Mouse (Mus musculus): Measurements from ENCODE around the gene Myo5c. TPM values are rescaled to one million over a fixed set of nuclear protein-coding genes. Genes with fewer than 3 reads are reported as not detected.

The Myo5c gene
- polyA plus RNA-seq (2012; rRNA removed), result 44.8 and 53.2 TPM in 2 replicates

DNA sequence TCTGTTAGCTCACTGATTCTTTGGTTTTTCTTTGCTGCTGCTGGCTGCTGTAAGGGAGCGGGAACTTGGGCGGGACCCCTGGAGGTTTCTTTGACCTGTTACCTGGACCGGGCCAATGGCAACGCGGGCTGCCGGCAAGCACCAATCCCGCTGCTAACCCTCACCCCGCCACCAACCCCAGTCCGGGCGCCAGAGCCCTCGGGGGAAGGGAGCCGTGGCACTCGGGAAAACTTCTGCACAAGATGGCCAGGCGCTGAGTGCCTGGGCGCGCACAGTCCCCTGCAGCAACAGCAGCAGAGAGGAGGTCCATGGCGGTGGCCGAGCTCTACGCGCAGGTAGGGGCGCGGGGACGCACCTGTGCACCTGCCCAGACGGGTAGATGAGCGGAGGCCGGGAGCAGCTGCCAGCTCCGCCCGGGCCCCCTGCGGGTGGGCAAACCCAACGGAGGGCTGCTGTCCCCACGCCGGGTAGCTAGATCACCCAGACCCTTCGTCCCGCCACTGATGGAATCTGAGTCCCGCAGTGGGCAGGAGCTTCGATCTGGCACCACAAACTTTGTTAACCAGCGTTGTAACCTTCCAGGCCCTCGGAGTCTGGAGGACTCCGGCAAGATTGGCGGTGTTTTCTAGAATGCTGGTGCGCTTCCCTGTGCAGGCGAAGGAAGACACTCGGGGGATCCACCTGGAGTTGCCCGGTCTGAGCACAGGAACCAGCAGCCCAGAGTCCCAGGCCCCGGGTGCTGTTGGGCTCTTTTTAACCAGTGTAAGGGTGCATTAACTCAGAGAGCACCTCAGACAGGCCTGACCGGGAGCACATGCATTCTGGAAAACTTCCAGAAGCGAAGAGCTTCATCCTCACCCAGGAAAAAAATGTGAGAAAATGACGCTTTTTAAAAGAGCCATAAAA, at the start of gene Myo5c:
Myo5c (plus strand) TSS at position 180 of the 906 bp plus-strand sequence.
- WGBS, result 6% methylated on average over 48 of the region's 48 CpGs
- peak; percentile 79 for DNase-seq
- H3K4me3 ChIP-seq (replicated peaks; ENCODE audit: extremely low read depth, low read depth, low read length), result peak within 1 kb of the TSS; percentile 70
- H3K4me1 ChIP-seq (ENCODE audit: control insufficient read depth, insufficient read depth, low read length), result no peaks in the 10 kb centered on the region
- no peak for TF ChIP-seq CTCF (IDR thresholded peaks at IDR 0.05; ENCODE audit: insufficient read depth, low read length)
- peak; percentile 88; the same call in 1 of the 2 replicates for TF ChIP-seq POLR2A (IDR thresholded peaks at IDR 0.05; ENCODE audit: borderline replicate concordance, extremely low read depth, low read depth, low read length)

DNA sequence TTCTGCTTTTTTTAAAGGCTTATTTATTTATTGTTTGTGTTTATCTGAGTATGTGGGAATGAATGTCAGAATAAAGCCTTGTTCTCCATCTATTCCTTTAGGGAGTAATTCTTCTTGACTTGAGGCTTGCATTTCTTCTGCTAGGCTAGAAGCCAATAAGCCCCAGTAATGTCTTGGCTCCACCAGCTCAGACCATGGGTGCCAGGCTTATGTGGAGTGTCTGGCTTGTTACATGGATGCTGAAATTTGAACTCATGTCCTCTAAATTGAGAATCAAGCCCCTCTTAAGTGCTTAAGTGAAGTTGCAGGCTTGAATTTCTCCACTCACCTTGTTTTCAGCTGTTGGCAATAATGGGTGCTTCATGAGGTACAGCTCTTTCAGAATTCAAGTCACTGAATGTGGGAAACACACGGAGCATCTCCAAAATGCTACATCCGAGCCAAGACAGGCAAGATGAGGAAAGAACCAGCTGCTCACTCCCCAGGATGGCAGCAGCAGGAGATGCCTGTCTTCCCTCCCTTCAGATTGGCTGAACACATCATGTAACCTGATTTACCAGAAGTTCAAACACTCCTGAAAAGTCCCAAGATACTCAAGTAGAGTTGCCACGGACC, 44.1 kb upstream of the Myo5c start:
- no peaks in the 10 kb centered on the region for H3K4me1 ChIP-seq (ENCODE audit: control insufficient read depth, insufficient read depth, low read length)
- 83% methylated on average over 3 of the region's 3 CpGs for WGBS
- no peak for DNase-seq
- no peak overlapping the region for H3K4me3 ChIP-seq (replicated peaks; ENCODE audit: extremely low read depth, low read depth, low read length)
- no peak for TF ChIP-seq CTCF (IDR thresholded peaks at IDR 0.05; ENCODE audit: insufficient read depth, low read length)
- TF ChIP-seq POLR2A (IDR thresholded peaks at IDR 0.05; ENCODE audit: borderline replicate concordance, extremely low read depth, low read depth, low read length), result no peak

DNA sequence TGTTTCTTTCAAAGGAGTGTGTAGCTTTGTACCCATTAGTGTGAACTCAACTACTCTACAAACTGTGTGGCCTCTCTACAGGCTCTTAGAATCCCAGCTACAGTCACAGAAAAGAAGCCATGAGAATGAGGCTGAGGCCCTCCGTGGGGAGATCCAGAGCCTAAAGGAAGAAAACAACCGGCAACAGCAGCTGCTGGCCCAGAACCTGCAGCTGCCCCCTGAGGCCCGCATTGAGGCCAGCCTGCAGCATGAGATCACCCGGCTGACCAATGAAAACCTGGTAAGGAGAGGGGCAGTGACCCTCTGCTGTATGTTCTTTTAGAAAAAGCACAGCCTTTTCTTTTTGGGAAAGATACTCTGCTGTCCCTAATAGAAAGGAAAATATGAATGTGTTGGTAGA, 38.0 kb upstream of the Myo5c start:
- DNase-seq, result no peak
- 72% methylated on average over 4 of the region's 4 CpGs for WGBS
- no peak overlapping the region for H3K4me3 ChIP-seq (replicated peaks; ENCODE audit: extremely low read depth, low read depth, low read length)
- no peak for TF ChIP-seq CTCF (IDR thresholded peaks at IDR 0.05; ENCODE audit: insufficient read depth, low read length)
- TF ChIP-seq POLR2A (IDR thresholded peaks at IDR 0.05; ENCODE audit: borderline replicate concordance, extremely low read depth, low read depth, low read length), result no peak
- no peaks in the 10 kb centered on the region for H3K4me1 ChIP-seq (ENCODE audit: control insufficient read depth, insufficient read depth, low read length)

DNA sequence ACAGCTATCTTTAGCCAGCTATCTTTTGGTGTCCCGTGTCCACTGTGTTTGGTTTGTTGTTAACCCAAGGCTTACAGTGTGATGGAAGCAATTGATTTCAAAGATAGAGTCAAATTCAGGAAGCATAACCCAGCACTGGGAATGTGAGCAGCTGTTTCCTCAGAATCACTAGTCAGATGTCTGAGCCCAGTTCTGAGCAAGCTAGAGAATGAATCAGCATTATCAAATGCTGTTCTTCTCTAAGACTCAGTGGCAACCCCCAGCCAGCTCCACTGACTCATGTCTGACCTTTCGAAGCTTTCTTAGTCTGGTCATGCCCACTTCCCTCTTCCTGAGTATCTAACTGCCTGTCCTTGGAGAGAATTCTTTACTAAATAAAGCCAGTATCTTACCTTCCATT, 35.5 kb upstream of the Myo5c start:
- TF ChIP-seq POLR2A (IDR thresholded peaks at IDR 0.05; ENCODE audit: borderline replicate concordance, extremely low read depth, low read depth, low read length), result no peak
- TF ChIP-seq CTCF (IDR thresholded peaks at IDR 0.05; ENCODE audit: insufficient read depth, low read length), result no peak
- no peak for DNase-seq
- Histone ChIP-seq H3K4me1 (ENCODE audit: control insufficient read depth, insufficient read depth, low read length) (no peaks in the 10 kb centered on the region), H3K4me3 (replicated peaks; ENCODE audit: extremely low read depth, low read depth, low read length) (no peak overlapping the region)
- WGBS, result 30% methylated on average over 2 of the region's 2 CpGs

DNA sequence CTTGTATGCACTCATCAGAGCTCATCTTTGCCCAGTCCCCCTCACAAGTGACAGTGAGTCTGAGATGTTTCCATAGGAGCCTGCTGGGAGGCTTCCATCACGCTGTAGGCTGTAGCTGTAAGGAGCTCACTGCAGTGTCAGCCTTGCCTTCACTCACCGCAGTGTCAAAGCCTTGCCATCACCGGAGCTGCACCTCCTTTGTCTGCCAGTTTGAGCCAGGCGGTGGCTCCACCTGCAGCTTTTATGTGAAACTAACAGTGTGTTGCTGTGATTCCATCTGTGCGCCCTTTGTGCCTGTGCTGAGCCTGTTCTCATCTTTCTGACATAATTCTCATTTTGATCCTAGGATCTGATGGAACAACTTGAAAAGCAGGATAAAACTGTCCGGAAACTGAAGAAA, 34.5 kb upstream of the Myo5c start:
- WGBS, result 65% methylated on average over 6 of the region's 6 CpGs
- no peak for DNase-seq

DNA sequence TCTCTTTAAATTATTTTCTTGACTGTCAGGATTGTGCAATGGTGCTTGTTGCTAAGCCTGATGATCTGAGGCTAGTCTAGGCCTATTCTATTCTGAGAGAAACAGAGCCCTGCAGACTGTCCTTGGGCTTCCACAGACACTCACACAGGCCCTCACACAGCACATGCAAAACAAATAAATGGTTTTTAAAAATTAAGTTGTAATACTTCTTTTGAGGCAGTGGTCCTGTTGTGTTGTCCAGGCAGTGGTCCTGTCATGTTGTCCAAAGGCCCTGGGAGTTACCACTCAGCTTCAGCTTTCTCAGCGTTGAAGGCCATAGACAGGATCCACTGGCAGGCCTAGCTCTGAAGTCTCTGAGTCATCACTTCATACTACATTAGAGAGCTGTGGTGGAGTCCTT, 30.3 kb upstream of the Myo5c start:
- DNase-seq, result no peak
- Histone ChIP-seq H3K4me1 (ENCODE audit: control insufficient read depth, insufficient read depth, low read length) (no peaks in the 10 kb centered on the region), H3K4me3 (replicated peaks; ENCODE audit: extremely low read depth, low read depth, low read length) (no peak overlapping the region)
- TF ChIP-seq CTCF (IDR thresholded peaks at IDR 0.05; ENCODE audit: insufficient read depth, low read length) (no peak), POLR2A (IDR thresholded peaks at IDR 0.05; ENCODE audit: borderline replicate concordance, extremely low read depth, low read depth, low read length) (no peak)
- 90% methylated on average over 1 of the region's 1 CpGs for WGBS

More for the DNA sequence above, 34.5 kb upstream of the Myo5c start:
- Histone ChIP-seq H3K4me3 (replicated peaks; ENCODE audit: extremely low read depth, low read depth, low read length) (no peak overlapping the region), H3K4me1 (ENCODE audit: control insufficient read depth, insufficient read depth, low read length) (no peaks in the 10 kb centered on the region)
- no peak for TF ChIP-seq POLR2A (IDR thresholded peaks at IDR 0.05; ENCODE audit: borderline replicate concordance, extremely low read depth, low read depth, low read length)
- peak; percentile 37; the same call in 1 of the 2 replicates for TF ChIP-seq CTCF (IDR thresholded peaks at IDR 0.05; ENCODE audit: insufficient read depth, low read length)

DNA sequence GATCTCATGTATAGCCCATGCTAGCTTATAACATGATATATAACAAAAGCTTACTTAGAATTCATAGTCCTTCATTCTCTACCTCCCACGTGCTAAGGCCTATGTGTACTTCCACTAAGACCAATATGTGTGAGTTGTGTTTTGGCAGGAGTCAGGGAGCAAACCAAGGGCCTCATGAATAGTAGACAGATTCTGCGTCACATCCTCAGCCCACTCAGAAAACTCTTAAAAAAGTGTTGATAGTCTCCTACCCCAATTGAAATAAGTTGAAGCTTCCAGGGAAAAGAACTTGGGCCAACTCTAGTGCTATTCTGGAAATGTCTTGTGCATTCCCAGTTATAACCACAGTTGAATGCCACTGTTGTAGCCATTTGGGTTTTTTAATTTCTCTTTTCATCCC, 29.8 kb upstream of the Myo5c start:
- no peak for DNase-seq
- no peaks in the 10 kb centered on the region for H3K4me1 ChIP-seq (ENCODE audit: control insufficient read depth, insufficient read depth, low read length)
- H3K4me3 ChIP-seq (replicated peaks; ENCODE audit: extremely low read depth, low read depth, low read length), result no peak overlapping the region
- TF ChIP-seq CTCF (IDR thresholded peaks at IDR 0.05; ENCODE audit: insufficient read depth, low read length), result no peak
- no peak for TF ChIP-seq POLR2A (IDR thresholded peaks at IDR 0.05; ENCODE audit: borderline replicate concordance, extremely low read depth, low read depth, low read length)
- 89% methylated on average over 2 of the region's 2 CpGs for WGBS

DNA sequence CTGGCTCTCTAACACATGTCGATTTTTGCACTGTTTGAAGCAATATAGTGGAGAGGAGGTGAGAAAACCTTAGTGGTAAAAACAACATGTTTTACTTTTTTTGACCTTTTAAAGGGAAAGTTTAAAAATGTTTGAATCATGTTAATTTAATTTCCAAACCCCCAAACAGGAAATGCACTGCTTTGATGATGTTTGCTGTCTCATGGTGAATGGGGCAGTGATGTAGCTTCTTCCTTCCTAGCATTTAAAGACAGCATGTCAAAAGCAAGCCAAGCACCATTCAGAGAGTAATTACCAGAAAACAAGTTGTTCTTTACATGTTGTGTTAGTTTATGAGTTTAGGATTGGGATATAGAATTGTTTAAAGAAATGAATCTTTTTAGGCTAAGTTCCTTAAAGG, 22.6 kb upstream of the Myo5c start:
- no peaks in the 10 kb centered on the region for H3K4me1 ChIP-seq (ENCODE audit: control insufficient read depth, insufficient read depth, low read length)
- no peak overlapping the region for H3K4me3 ChIP-seq (replicated peaks; ENCODE audit: extremely low read depth, low read depth, low read length)
- TF ChIP-seq POLR2A (IDR thresholded peaks at IDR 0.05; ENCODE audit: borderline replicate concordance, extremely low read depth, low read depth, low read length) (no peak), CTCF (IDR thresholded peaks at IDR 0.05; ENCODE audit: insufficient read depth, low read length) (no peak)
- DNase-seq, result no peak
- 81% methylated on average over 1 of the region's 1 CpGs for WGBS

DNA sequence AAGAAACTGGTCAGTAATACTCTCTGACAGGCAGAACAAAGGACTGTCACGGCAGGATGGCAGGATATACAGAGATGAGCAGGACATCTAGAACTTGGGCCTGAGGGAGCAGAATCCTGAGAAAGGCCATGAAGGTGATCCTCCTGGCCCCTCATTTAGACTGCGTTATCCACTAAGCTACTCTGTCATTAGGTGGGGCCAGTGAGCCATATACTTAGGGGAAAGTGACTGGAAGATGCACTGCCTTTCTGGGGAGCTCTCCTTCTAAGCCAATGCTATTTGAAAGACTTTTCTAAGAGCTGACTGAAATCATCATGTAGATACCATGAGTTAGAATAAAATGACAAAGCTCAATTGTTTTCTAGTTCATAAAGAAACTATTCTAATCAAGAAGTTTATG, 21.6 kb upstream of the Myo5c start:
- TF ChIP-seq CTCF (IDR thresholded peaks at IDR 0.05; ENCODE audit: insufficient read depth, low read length), result no peak
- no peak for TF ChIP-seq POLR2A (IDR thresholded peaks at IDR 0.05; ENCODE audit: borderline replicate concordance, extremely low read depth, low read depth, low read length)
- WGBS, result 80% methylated on average over 2 of the region's 2 CpGs

More for the DNA sequence above, 21.6 kb upstream of the Myo5c start:
- DNase-seq, result no peak
- Histone ChIP-seq H3K4me3 (replicated peaks; ENCODE audit: extremely low read depth, low read depth, low read length) (no peak overlapping the region), H3K4me1 (ENCODE audit: control insufficient read depth, insufficient read depth, low read length) (no peaks in the 10 kb centered on the region)
